Mouse (Mus musculus) ovary, adult 18-20 months (tissue): ENCODE measurements around the gene Prdm16.

Source experiments
- DNase-seq: peaks from one replicate; pipeline ENCODE4 v3.0.0; 2022; ENCODE audit warnings: low spot score, mixed read lengths

The Prdm16 gene

GRCm38 (mm10) chr4:154636721-154637311 is at the start of gene Prdm16:
Gene Prdm16 (minus strand): TSS chr4:154636873.
- no peak for DNase-seq

- no peak for DNase-seq
Measured at GRCm38 (mm10) chr4:154683068-154683752, 46.5 kb upstream of the Prdm16 start.

GRCm38 (mm10) chr4:154682311-154682710 is 45.6 kb upstream of the Prdm16 start:
- no peak for DNase-seq

GRCm38 (mm10) chr4:154675441-154676000 is 38.8 kb upstream of the Prdm16 start:
- DNase-seq: no peak

GRCm38 (mm10) chr4:154674966-154675365 is 38.3 kb upstream of the Prdm16 start:
- DNase-seq: no peak

- DNase-seq: no peak
Measured at GRCm38 (mm10) chr4:154674541-154674940, 37.9 kb upstream of the Prdm16 start.

- no peak for DNase-seq
Measured at GRCm38 (mm10) chr4:154673986-154674385, 37.3 kb upstream of the Prdm16 start.

- DNase-seq: no peak
Measured at GRCm38 (mm10) chr4:154672027-154672426, 35.4 kb upstream of the Prdm16 start.

- no peak for DNase-seq
Measured at GRCm38 (mm10) chr4:154671232-154671912, 34.7 kb upstream of the Prdm16 start.

- DNase-seq: no peak
Measured at GRCm38 (mm10) chr4:154667767-154668166, 31.1 kb upstream of the Prdm16 start, which contains the start of gene Actrt2. Gene Actrt2 (minus strand): TSS chr4:154667867.

GRCm38 (mm10) chr4:154662681-154663215 is 26.1 kb upstream of the Prdm16 start:
- no peak for DNase-seq

- no peak for DNase-seq
Measured at GRCm38 (mm10) chr4:154661256-154661655, 24.6 kb upstream of the Prdm16 start.

- DNase-seq: no peak
Measured at GRCm38 (mm10) chr4:154660025-154660424, 23.4 kb upstream of the Prdm16 start.

GRCm38 (mm10) chr4:154655134-154655910 is 18.6 kb upstream of the Prdm16 start:
- DNase-seq: no peak

- no peak for DNase-seq
Measured at GRCm38 (mm10) chr4:154652494-154652893, 15.8 kb upstream of the Prdm16 start.

- DNase-seq: no peak
Measured at GRCm38 (mm10) chr4:154649083-154649747, 12.5 kb upstream of the Prdm16 start.

GRCm38 (mm10) chr4:154642496-154642895 is 5.8 kb upstream of the Prdm16 start:
- DNase-seq: no peak

- DNase-seq: no peak
Measured at GRCm38 (mm10) chr4:154641296-154642110, 4.8 kb upstream of the Prdm16 start.

- DNase-seq: no peak
Measured at GRCm38 (mm10) chr4:154640443-154641295, 4.0 kb upstream of the Prdm16 start.
